Mouse (Mus musculus) liver, adult (tissue): ENCODE results near the gene Erich3.

ENCODE experiments used
- GATA4 ChIP-seq: IDR thresholded peaks from 2 replicates; pipeline ENCODE4 v1.6.1; 2014; ENCODE audit warnings: mild to moderate bottlenecking, low read length; ENCODE audit not compliant: insufficient replicate concordance

Gene Erich3

DNA sequence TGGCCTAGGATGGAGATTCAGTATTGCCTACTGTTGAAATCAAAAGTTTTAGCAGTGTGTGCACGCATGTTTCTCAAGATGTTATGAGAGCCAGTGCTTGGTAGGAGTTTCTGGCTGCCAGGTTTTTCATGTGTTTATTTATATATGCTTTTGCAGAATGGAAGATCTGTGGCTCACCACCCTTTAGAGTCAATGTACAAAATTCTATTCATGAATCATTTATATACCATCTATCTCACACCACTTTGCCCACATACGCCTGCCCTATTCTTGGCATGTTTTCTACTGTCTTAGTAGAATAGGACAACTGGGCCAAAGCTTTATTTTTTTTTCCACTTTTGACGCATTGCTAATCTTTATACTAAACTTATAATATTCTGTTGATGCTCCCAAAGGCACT, 44.5 kb downstream of the Erich3 start:
- no peak for TF ChIP-seq GATA4

DNA sequence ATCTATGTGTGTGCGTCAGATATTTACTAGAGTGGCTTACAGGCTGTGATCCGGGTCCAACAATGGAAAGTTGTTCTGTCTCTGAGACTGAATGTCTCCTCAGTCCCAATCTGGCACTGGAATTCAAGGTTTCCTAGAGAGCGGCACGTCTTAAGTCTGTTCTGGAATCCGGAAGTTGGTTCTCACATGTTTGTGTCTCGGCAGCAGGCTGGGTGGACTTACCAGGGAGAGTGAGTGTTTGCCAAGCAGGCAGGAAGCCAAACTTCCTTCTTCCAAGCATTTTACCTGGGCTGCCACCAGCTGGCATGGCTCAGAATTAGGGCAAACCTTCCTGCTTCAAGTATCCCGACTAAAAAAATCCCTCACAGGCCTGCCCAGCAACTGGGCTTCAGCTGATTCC, 59.5 kb downstream of the Erich3 start:
- TF ChIP-seq GATA4, result no peak

DNA sequence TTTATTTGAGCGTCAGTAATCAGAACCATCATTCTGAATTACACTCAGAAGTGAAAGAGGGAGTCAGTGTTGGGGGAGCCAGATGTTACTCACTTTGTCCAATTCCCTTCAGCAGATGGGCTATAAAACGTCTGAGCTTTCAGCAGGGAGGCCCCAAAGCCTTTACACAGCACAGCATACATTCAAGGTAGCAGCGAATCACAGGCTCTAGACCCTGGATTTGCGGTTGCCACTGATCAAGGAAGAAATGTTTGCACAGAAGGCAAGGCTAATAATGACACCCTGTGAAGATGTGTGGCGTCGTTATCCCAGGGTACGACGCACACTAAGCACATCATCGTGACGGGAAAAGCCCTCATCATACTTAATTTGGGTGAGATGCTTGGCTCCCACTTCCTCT, 67.8 kb downstream of the Erich3 start:
- TF ChIP-seq GATA4, result no peak

DNA sequence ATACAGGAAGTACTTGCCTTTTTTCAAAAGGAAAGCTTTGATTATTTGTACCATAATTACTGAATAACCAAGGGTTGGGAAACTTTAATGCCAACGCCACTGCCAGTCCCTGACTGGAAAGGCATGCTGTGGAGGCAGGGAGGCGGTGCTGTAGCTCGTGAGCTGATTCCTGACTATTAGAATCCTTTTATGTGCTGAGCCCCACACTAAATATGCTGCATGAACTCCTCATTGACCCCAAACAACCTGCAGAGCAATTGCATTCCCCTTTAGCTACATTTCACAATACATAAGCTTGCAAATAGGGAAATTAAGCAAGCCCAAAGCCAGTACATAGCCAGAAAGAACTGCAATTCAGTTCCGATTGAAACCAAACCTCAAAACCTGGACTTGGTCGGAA, 77.8 kb downstream of the Erich3 start:
- TF ChIP-seq GATA4, result no peak

DNA sequence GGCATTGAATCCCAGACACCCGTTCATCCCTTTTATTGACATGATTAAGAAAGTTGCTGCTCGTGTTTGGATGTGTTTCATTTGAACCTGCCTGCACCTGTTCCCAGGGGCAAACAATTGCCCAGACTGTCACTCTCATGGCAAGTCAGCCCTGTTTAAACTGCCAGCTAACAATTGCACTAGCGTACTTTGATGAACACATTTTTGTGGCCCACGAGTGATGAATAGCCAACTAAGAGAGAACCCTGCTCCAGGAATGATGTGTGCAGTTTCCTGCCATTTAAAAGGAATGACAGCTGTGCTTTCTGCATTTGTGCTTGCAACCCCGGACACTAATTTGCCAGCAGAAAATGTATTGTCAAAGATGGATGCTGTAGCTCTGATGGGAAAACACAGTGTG, 79.3 kb downstream of the Erich3 start:
- no peak for TF ChIP-seq GATA4

DNA sequence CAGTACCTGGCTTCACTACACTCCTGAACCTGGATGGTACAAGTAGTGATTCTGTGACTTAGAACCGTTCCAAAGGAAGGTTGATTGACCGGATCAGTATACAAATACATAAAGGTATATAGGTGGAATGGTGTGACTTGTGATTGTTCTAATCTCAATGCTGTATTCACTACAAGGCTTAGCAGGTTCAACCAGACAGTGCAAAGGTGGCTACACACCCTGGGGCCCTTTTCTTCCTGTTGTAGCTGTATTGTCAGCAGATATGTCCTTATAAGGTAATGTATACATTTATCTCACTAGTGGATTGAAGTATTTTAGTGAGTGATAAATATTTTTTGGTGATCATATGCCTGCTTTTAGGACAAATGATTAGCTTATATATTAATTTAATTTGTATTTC, 80.7 kb downstream of the Erich3 start:
- no peak for TF ChIP-seq GATA4

DNA sequence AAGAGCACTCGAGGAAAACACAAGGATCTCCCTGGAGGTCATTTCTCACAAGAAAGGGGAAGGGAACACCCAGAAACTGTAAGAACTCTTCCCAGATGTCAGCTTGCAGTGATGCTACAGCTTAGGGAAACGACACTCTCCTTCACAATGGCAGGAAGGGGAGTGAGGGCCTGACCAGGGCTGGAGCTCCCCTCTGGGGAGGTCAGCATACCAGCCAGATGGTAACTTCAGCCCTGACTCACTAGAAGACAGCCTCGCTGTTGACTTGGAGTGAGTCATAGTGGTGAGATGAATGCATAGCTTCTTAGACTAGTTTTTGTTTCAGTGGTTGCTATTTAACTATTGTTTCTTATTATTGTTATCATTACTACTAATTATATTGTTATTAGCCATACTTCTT, 90.8 kb downstream of the Erich3 start:
- TF ChIP-seq GATA4, result no peak

DNA sequence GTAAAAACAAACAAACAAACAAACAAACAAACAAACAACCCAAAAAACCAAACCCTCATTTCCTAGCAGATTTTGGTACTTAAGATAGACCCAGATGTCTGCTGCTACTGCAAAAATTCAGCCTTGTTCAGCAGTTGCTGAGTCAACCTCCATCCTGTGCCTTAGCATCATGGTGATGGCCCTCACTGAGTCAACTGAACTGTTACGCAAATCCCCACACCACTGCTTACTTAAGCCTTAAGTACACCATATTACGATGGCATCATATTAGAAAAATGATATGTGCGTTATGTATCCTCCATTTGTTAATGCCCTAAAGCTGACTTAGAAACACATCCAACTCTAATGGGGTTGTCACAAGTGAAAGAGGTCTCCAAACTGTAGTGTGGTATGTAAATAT, 91.6 kb downstream of the Erich3 start:
- TF ChIP-seq GATA4, result no peak

DNA sequence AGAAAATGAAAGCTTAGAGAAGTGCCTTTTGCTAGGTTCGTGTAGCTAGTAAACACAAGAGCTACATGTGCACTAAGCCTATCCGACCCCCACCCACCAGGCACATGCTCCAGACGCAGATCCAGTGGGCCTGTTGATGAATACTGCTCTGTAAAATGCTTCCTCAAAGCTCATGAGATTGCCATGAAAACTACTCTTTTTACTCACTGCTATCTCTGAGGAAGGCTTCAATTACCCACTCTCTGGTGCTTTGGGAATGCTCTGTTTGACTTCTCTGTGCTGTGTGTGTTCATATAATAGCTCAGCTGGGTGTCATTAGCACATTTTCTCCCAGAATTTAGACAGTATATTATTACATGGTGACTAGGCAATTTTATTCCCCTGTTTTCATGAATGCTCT, 94.4 kb downstream of the Erich3 start:
- no peak for TF ChIP-seq GATA4

DNA sequence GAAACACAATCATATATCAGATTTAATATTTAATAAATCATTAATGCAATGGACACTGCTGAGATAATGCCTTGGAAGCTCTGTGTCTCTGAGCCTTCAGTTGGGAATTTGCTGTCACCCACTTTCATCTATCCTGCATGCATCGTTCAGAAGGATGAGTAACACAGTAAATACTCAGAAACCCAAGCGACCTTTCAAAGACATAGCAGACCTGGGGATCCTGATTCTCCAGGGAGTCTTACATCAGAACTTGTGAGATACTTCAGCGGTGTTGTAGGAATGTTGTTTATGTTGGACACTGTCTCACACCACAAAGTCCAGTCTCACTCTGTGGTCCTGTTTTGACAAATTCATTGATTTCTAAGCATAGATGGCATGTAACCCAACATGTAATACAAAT, 97.4 kb downstream of the Erich3 start:
- TF ChIP-seq GATA4, result no peak

DNA sequence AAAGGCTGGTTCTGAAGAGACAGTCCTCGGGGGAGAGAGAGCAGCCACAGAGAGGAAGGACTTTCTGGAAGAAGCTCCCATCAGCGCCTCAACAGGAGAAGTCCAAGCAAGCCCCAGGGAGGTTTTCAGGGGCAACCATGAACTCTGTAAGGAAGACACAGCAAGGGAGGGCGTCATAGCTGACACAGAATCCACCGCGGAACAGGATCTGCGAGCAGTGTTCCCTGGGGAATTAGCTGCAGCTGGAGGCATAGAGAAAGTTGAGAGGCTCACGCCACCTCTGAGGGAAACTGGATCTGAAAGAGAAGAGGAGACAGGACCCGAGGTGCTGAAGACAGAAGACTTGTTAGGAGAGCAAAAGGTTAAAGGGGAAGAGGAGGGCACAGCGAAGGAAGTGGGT, 99.7 kb downstream of the Erich3 start:
- no peak for TF ChIP-seq GATA4

DNA sequence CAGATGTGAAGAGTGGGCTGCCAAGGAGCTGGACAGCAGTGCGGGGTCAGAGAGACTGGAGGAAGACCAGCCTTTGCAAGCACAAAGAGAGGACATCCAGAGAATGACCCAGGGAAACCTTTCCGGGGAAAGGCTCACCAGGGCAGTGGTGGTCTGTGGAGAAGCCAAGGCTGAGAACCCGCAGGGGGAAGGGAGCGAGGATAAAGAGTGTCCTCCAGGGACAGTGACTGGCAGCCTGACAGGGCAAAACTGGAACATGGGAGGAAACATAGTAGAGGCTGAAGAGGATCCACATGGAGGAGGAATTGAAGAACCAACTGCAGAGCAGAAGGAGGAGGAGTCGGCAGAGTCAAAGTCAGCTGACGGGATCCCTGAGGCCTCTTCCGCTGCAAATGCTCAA, 100.5 kb downstream of the Erich3 start:
- no peak for TF ChIP-seq GATA4

DNA sequence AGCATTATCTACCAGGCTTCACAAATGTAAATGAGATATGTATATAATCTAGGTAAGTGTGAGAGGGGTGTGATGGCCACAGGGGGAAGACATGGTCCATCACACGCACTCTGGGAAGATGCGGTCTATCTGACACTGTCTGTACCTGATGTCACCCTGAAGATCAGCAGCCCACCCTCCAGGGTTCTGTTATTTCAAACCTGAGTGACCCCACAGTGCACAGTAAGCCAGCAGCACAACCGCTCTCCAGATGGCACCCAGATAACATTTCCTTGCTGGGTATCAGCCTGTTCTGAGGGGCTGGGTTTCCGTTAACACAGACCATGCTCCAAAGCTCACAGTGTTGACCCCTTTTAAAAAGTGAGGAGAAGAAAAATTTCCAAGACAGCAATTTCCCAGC, 102.7 kb downstream of the Erich3 start:
- no peak for TF ChIP-seq GATA4

DNA sequence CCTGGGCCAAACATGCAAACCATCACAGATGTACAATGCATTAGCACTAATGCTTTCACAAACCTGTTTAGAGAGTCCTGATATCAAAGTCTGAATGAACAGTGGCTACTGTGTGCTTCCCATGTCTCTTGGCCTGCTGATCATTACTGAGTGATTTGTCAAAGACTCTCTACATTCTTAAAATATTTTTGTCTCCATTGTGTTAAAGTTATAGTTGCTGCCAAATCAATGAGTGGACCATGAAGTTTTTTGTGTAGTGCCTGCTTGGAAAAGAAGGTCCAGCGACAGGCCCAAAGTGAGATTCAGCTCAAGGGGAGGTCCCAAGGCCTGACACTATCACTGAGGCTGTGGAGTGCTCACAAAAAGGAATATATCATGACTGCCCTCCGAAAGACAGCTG, 108.0 kb downstream of the Erich3 start:
- no peak for TF ChIP-seq GATA4

DNA sequence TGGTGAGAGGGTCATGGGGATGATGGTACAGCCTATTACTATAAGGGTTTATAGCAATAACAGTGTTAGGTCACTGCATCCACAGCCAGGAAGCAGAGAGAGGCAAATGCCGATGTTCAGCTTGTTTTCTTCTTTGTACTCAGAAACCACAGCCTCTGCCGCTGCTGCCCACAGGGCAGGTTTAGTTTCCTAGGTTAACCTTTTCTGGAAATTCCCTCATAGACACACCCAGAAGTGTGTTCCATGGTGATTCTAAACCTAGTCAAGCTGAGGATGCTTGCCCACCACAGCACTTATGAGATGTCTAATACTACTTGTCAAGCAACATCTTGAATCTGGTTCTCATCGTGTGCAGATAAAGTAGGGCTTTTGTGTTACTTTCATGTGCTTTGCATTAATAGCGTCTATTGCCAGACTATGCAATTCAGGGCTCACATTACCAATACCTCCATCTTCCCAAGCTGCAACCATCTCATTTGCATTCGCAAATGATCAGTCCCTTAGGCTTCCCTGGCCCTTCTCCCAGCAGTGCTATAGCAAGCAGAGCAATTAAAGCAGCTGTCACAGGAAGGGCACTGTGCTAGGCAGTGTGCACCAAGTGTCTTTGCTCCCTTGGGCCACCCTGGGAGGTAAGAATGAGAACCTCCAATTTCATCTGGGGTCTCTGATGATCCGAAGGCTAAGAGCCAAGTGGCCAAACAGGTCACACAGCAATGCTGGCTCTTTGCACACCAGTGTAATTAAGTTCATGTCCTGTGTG, 115.4 kb downstream of the Erich3 start:
- TF ChIP-seq GATA4, result no peak

DNA sequence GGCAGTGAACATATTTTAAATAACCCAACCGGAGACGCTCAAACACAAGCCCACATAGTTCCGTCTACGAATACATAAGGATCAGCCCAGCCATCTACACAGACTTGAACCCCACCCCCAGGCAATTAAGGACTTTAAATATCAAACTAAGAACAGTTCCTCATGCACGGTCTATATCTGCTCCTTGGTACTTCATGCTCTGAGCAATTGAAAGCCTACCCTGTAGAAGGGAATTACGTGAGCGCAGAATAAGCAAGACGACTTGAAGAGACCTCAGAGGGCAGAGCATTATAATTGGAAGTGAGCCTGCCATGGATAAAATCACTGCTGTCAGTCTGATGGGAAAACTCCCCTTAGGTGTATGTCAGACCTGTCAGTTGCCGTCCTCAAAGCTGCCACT, 122.7 kb downstream of the Erich3 start:
- TF ChIP-seq GATA4, result no peak

DNA sequence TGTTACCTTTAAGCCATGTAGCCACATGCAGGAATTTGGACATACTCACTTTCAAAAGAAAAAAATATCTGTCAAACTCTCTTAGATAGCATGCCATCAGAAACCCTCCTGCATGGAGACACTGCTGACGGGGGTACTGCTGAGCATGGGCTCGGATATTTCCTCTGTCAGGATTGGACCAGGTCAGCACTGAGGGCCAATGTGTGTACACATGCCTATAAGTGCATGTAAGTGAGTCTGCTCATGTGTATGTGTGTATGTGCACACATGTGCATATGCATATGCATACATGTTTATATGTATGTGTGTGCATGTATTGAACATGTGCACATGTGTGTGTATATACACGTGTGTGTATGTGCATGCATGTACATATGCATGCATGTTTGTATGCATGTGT, 124.0 kb downstream of the Erich3 start:
- no peak for TF ChIP-seq GATA4
